Mouse (Mus musculus) MEL (cell line): ENCODE measurements at regions not wholly inside any gene's neighbourhood (a gene's known extent, or its start where the extent isn't known, plus 50 kb on each side); places are given as distances from the start of the nearest gene placed in this dataset.

Experiments used
- DNase-seq: peaks from one replicate; pipeline ENCODE4 v3.0.0; 2011; ENCODE audit warnings: low read depth, low spot score
- H3K27ac ChIP-seq: 2 replicates; pipeline ENCODE4 v1.5.1; 2012; ENCODE audit warnings: low read depth, mild to moderate bottlenecking, control low read depth, low read length, moderate library complexity; ENCODE audit not compliant: control insufficient read depth
- H3K27me3 ChIP-seq, 2 experiments: fragments of 150-350 bp in 1 of 2; sonication (generic) in 1 of 2; 2 replicates each; pipeline ENCODE4 v1.6.1; 2012; ENCODE audit warnings: low read length in 2 of 2, mild to moderate bottlenecking in 2 of 2, improper control_type of control experiment in 1 of 2, moderate library complexity in 1 of 2; ENCODE audit not compliant: insufficient read depth in 2 of 2, control insufficient read depth in 1 of 2
- H3K36me3 ChIP-seq, 2 experiments: 2 replicates each; pipeline ENCODE4 v1.6.1; 2012 to 2014; ENCODE audit warnings: low read length in 2 of 2, improper control_type of control experiment in 1 of 2, inconsistent platforms in 1 of 2, mild to moderate bottlenecking in 1 of 2; ENCODE audit not compliant: insufficient read depth in 2 of 2, control insufficient read depth in 1 of 2
- H3K4me1 ChIP-seq, 2 experiments: fragments of 150-350 bp in 1 of 2; sonication (generic) in 1 of 2; 2 replicates each; pipeline ENCODE4 v1.6.1; 2012; ENCODE audit warnings: low read length in 2 of 2, improper control_type of control experiment in 1 of 2, mild to moderate bottlenecking in 1 of 2; ENCODE audit not compliant: insufficient read depth in 2 of 2, control insufficient read depth in 1 of 2
- H3K4me3 ChIP-seq, 2 experiments: fragments of 150-350 bp in 1 of 2; sonication (generic) in 1 of 2; 2 replicates each; pipeline ENCODE4 v1.5.1; 2012; ENCODE audit warnings: low read depth in 2 of 2, low read length in 2 of 2, mild to moderate bottlenecking in 2 of 2, moderate library complexity in 2 of 2, control low read depth in 1 of 2, improper control_type of control experiment in 1 of 2; ENCODE audit not compliant: control insufficient read depth in 1 of 2, insufficient read depth in 1 of 2
- H3K79me2 ChIP-seq: 2 replicates; pipeline ENCODE4 v1.6.1; 2012; ENCODE audit warnings: mild to moderate bottlenecking, low read length, moderate library complexity; ENCODE audit not compliant: control insufficient read depth, poor library complexity, insufficient read depth
- H3K9ac ChIP-seq: 2 replicates; pipeline ENCODE4 v1.6.1; 2012; ENCODE audit warnings: low read depth, mild to moderate bottlenecking, control low read depth, low read length, moderate library complexity; ENCODE audit not compliant: control insufficient read depth, poor library complexity, severe bottlenecking
- H3K9me3 ChIP-seq: fragments of 150-350 bp; sonication (generic); replicated peaks from 2 replicates; pipeline ENCODE4 v1.6.1; 2012; ENCODE audit warnings: mild to moderate bottlenecking, low read length, improper control_type of control experiment, moderate library complexity; ENCODE audit not compliant: insufficient read depth
- CHD2 ChIP-seq: IDR thresholded peaks from 2 replicates; pipeline ENCODE4 v1.6.1; 2011; ENCODE audit warnings: low read length, improper control_type of control experiment
- CTCF ChIP-seq, 3 experiments: IDR thresholded peaks in 2 of 3; conservative IDR thresholded peaks in 1 of 3; 2 replicates each; pipeline ENCODE4 v1.5.1; 2011 to 2012; ENCODE audit warnings: low read length in 3 of 3, low read depth in 2 of 3, mild to moderate bottlenecking in 2 of 3, improper control_type of control experiment in 1 of 3, inconsistent platforms in 1 of 3, mixed read lengths in 1 of 3, moderate library complexity in 1 of 3; ENCODE audit not compliant: control insufficient read depth in 1 of 3, insufficient read depth in 1 of 3, poor library complexity in 1 of 3, severe bottlenecking in 1 of 3
- E2F4 ChIP-seq: IDR thresholded peaks from 2 replicates; pipeline ENCODE4 v1.6.1; 2011; ENCODE audit warnings: low read depth, low read length, improper control_type of control experiment, borderline replicate concordance
- ELF1 ChIP-seq: IDR thresholded peaks from 2 replicates; pipeline ENCODE4 v1.6.1; 2014; ENCODE audit warnings: low read depth, mild to moderate bottlenecking, inconsistent platforms, low read length, improper control_type of control experiment, moderate library complexity
- EP300 ChIP-seq, 2 experiments: IDR thresholded peaks; 2 replicates each; pipeline ENCODE4 v1.6.1; 2011; ENCODE audit warnings: improper control_type of control experiment in 2 of 2, low read length in 2 of 2, low read depth in 1 of 2, mild to moderate bottlenecking in 1 of 2
- GABPA ChIP-seq: IDR thresholded peaks from 2 replicates; pipeline ENCODE4 v1.6.1; 2012; ENCODE audit warnings: low read depth, mild to moderate bottlenecking, inconsistent platforms, low read length, improper control_type of control experiment, moderate library complexity
- JUND ChIP-seq: IDR thresholded peaks from 2 replicates; pipeline ENCODE4 v1.6.1; 2011; ENCODE audit warnings: low read depth, mild to moderate bottlenecking, improper control_type of control experiment, low read length
- KAT2A ChIP-seq: conservative IDR thresholded peaks from 2 replicates; pipeline ENCODE4 v1.6.1; 2012; ENCODE audit warnings: low read depth, low read length, improper control_type of control experiment, inconsistent platforms
- MAX ChIP-seq: IDR thresholded peaks from 2 replicates; pipeline ENCODE4 v1.6.1; 2011; ENCODE audit warnings: low read length, improper control_type of control experiment
- MAZ ChIP-seq: IDR thresholded peaks from 2 replicates; pipeline ENCODE4 v1.6.1; 2012; ENCODE audit warnings: low read depth, mild to moderate bottlenecking, inconsistent platforms, low read length, improper control_type of control experiment
- MEF2A ChIP-seq: IDR thresholded peaks from 2 replicates; pipeline ENCODE4 v1.6.1; 2014; ENCODE audit warnings: low read depth, mild to moderate bottlenecking, inconsistent platforms, low read length, improper control_type of control experiment; ENCODE audit not compliant: poor library complexity, insufficient replicate concordance, severe bottlenecking; ENCODE audit errors: extremely low read depth
- MYB ChIP-seq: IDR thresholded peaks from 2 replicates; pipeline ENCODE4 v1.6.1; 2011; ENCODE audit warnings: mild to moderate bottlenecking, low read depth, low read length, improper control_type of control experiment
- NELFE ChIP-seq: IDR thresholded peaks from 2 replicates; pipeline ENCODE4 v1.6.1; 2011; ENCODE audit warnings: low read depth, low read length, improper control_type of control experiment
- POLR2A ChIP-seq, 2 experiments: IDR thresholded peaks; 2 replicates each; pipeline ENCODE4 v1.6.1; 2011 to 2012; ENCODE audit warnings: low read length in 2 of 2, mild to moderate bottlenecking in 2 of 2, control low read depth in 1 of 2, improper control_type of control experiment in 1 of 2, low read depth in 1 of 2, moderate library complexity in 1 of 2; ENCODE audit not compliant: control insufficient read depth in 1 of 2, insufficient read depth in 1 of 2, poor library complexity in 1 of 2
- RAD21 ChIP-seq: IDR thresholded peaks from 2 replicates; pipeline ENCODE4 v1.6.1; 2011; ENCODE audit warnings: mild to moderate bottlenecking, low read depth, low read length, improper control_type of control experiment
- SMC3 ChIP-seq: IDR thresholded peaks from 2 replicates; pipeline ENCODE4 v1.6.1; 2011; ENCODE audit warnings: low read depth, low read length, improper control_type of control experiment
- TAL1 ChIP-seq: IDR thresholded peaks from 2 replicates; pipeline ENCODE4 v1.6.1; 2012; ENCODE audit warnings: mild to moderate bottlenecking, inconsistent platforms, low read length, moderate library complexity, mixed read lengths
- TCF12 ChIP-seq: IDR thresholded peaks from 2 replicates; pipeline ENCODE4 v1.6.1; 2014; ENCODE audit warnings: low read depth, mild to moderate bottlenecking, inconsistent platforms, low read length, improper control_type of control experiment, moderate library complexity
- ZKSCAN1 ChIP-seq: IDR thresholded peaks from 2 replicates; pipeline ENCODE4 v1.6.1; 2012; ENCODE audit warnings: low read depth, mild to moderate bottlenecking, inconsistent platforms, low read length, improper control_type of control experiment, moderate library complexity
- ZMIZ1 ChIP-seq: IDR thresholded peaks from 2 replicates; pipeline ENCODE4 v1.6.1; 2012; ENCODE audit warnings: low read depth, mild to moderate bottlenecking, inconsistent platforms, low read length, improper control_type of control experiment, moderate library complexity
- ZNF384 ChIP-seq: IDR thresholded peaks from 2 replicates; pipeline ENCODE4 v1.6.1; 2012; ENCODE audit warnings: low read depth, mild to moderate bottlenecking, inconsistent platforms, low read length, improper control_type of control experiment

GRCm38 (mm10) chr3:131970827-131971226 is 114.3 kb upstream of the Dkk2 start:
- Histone ChIP-seq H3K27me3 (no peaks in the 10 kb centered on the region), H3K79me2 (no peaks in the 10 kb centered on the region), H3K36me3 (no peaks in the 10 kb centered on the region), H3K9ac (no peak overlapping the region), H3K27ac (no peak overlapping the region), H3K4me3 (no peak overlapping the region), H3K4me1 (no peaks in the 10 kb centered on the region), H3K9me3 (no peaks in the 10 kb centered on the region)
- no peak for DNase-seq
- TF ChIP-seq MEF2A: no peak
- no peak for TF ChIP-seq EP300 (IDR thresholded peaks at IDR 0.05; ENCODE audit: low read depth in 1 of 2, low read length in 2 of 2)
- no peak for TF ChIP-seq MAX
- TF ChIP-seq KAT2A: no peak
- TF ChIP-seq RAD21: no peak
- no peak for TF ChIP-seq JUND
- no peak for TF ChIP-seq ZNF384
- no peak for TF ChIP-seq MYB
- TF ChIP-seq MAZ: no peak
- no peak for TF ChIP-seq CHD2
- no peak for TF ChIP-seq POLR2A (IDR thresholded peaks at IDR 0.05; ENCODE audit: control insufficient read depth in 1 of 2, insufficient read depth in 1 of 2, low read depth in 1 of 2, low read length in 2 of 2, poor library complexity in 1 of 2)
- no peak for TF ChIP-seq ZMIZ1
- no peak for TF ChIP-seq CTCF (IDR thresholded peaks at IDR 0.05 in 2 of 3, conservative IDR thresholded peaks at IDR 0.05 in 1 of 3; ENCODE audit: control insufficient read depth in 1 of 3, insufficient read depth in 1 of 3, low read depth in 2 of 3, low read length in 3 of 3, poor library complexity in 1 of 3, severe bottlenecking in 1 of 3)
- no peak for TF ChIP-seq ELF1
- TF ChIP-seq NELFE: no peak
- no peak for TF ChIP-seq GABPA
- TF ChIP-seq TCF12: no peak
- no peak for TF ChIP-seq SMC3
- no peak for TF ChIP-seq E2F4

GRCm38 (mm10) chr3:131975940-131976628 is 109.0 kb upstream of the Dkk2 start:
- no peak overlapping the region for H3K9ac ChIP-seq
- H3K79me2 ChIP-seq: no peaks in the 10 kb centered on the region
- H3K4me3 ChIP-seq: no peak overlapping the region
- peak; percentile 50 for TF ChIP-seq RAD21
- TF ChIP-seq SMC3: peak; percentile 41
- TF ChIP-seq KAT2A: no peak
- no peak for TF ChIP-seq ZKSCAN1
- peak; percentile 30 to 57 (median 55) for TF ChIP-seq CTCF (IDR thresholded peaks at IDR 0.05 in 2 of 3, conservative IDR thresholded peaks at IDR 0.05 in 1 of 3; ENCODE audit: control insufficient read depth in 1 of 3, insufficient read depth in 1 of 3, low read depth in 2 of 3, low read length in 3 of 3, poor library complexity in 1 of 3, severe bottlenecking in 1 of 3)
- no peak for TF ChIP-seq TAL1
- TF ChIP-seq, all 39 proteins: peak for 3
- Histone ChIP-seq H3K9me3 (no peaks in the 10 kb centered on the region), H3K36me3 (no peaks in the 10 kb centered on the region), H3K4me1 (no peaks in the 10 kb centered on the region), H3K27ac (no peak overlapping the region), H3K27me3 (no peaks in the 10 kb centered on the region)
- peak; percentile 28 for DNase-seq
